Mouse (Mus musculus): ENCODE data around the gene Cacnb2. TPM values are rescaled to one million over a fixed set of nuclear protein-coding genes. Genes with fewer than 3 reads are reported as not detected.

The Cacnb2 gene
- polyA plus RNA-seq, 1 experiment, result 12.5 TPM

DNA sequence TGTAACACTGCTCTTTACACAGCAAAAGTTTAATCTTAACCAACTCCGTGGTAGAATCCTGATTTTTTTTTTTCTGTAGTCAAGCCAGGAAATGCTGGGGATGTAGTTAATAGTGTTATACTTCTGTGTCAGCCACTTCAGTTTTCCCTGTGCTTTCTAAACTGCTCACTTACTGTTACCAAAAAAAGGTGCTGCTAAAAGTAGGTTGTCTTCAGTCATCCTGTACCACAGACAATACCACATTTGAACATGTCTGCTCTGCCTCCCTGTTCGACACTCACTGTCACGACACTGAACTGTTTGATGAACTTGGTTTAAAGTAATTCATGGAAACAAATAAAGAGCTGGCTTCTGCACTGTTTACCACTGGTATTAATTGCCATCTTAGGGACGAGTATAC is 385.6 kb downstream of the Cacnb2 start:
- DNase-seq (ENCODE audit: low read depth), result no peak
- no peak for TF ChIP-seq POLR2A (IDR thresholded peaks at IDR 0.05; ENCODE audit: borderline replicate concordance, extremely low read depth, insufficient read depth, insufficient read length, poor library complexity, severe bottlenecking)
- TF ChIP-seq CTCF (IDR thresholded peaks at IDR 0.05; ENCODE audit: borderline replicate concordance, extremely low read depth, insufficient read depth, insufficient read length), result no peak

DNA sequence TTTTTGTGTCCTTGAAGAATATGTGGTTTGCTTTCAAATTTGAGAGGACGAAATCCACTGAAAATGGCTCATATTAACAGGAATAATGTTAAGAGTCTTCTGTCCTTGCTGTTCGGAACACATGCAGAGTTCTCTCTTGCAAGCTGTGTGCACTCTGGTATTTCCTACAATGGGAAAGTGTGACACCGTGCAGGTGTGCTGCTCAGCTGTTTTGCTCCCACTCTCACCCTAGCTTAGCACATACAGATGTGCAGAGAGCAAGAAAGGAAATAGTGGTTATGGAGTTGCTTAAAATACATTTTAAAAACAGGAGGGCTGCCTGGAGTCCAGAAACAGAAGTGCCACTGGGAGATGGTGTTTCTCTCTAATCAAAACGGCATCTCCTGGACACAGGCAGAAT is 386.5 kb downstream of the Cacnb2 start:
- no peak for DNase-seq (ENCODE audit: low read depth)
- no peak for TF ChIP-seq POLR2A (IDR thresholded peaks at IDR 0.05; ENCODE audit: borderline replicate concordance, extremely low read depth, insufficient read depth, insufficient read length, poor library complexity, severe bottlenecking)
- TF ChIP-seq CTCF (IDR thresholded peaks at IDR 0.05; ENCODE audit: borderline replicate concordance, extremely low read depth, insufficient read depth, insufficient read length), result no peak

DNA sequence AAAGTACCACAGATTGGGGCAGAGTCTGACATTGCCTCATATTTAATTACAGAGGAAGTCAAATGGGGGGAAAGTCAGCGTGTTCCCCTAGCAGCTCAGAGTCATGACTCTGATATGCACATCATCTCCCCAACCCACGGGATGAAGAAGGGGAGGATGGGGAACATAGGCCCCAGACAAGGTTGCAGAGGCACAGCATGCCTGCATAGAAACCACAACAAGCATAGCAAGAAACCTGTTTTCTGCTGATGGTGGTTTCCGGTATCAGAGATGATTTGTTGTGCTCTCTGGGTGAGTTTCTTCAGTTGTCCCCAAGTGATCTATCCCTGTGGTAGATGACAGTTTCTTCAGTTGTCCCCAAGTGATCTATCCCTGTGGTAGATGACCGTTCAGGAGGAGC is 389.6 kb downstream of the Cacnb2 start:
- TF ChIP-seq POLR2A (IDR thresholded peaks at IDR 0.05; ENCODE audit: borderline replicate concordance, extremely low read depth, insufficient read depth, insufficient read length, poor library complexity, severe bottlenecking) (no peak), CTCF (IDR thresholded peaks at IDR 0.05; ENCODE audit: borderline replicate concordance, extremely low read depth, insufficient read depth, insufficient read length) (no peak)
- DNase-seq (ENCODE audit: low read depth), result no peak

DNA sequence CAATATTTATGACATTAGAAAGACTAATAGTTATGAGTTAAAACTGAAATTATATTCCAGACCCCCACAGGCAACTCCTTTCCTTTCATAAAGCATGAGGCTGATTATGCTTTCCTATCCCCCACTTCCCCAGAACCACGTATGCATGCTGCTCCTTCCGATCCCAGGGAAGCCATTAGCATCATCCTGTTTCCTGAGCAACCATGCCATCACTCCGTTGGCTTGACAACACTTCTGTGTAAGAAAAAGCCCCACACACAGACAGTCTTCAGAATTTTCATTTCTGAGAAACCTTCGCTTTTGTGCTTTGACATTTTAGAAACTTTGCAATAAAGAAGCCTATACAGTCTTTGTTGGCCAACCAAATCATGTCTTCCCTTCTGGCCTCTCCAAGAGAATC is 393.1 kb downstream of the Cacnb2 start:
- peak; percentile 12 for DNase-seq (ENCODE audit: low read depth)
- TF ChIP-seq POLR2A (IDR thresholded peaks at IDR 0.05; ENCODE audit: borderline replicate concordance, extremely low read depth, insufficient read depth, insufficient read length, poor library complexity, severe bottlenecking), result no peak
- TF ChIP-seq CTCF (IDR thresholded peaks at IDR 0.05; ENCODE audit: borderline replicate concordance, extremely low read depth, insufficient read depth, insufficient read length), result no peak

DNA sequence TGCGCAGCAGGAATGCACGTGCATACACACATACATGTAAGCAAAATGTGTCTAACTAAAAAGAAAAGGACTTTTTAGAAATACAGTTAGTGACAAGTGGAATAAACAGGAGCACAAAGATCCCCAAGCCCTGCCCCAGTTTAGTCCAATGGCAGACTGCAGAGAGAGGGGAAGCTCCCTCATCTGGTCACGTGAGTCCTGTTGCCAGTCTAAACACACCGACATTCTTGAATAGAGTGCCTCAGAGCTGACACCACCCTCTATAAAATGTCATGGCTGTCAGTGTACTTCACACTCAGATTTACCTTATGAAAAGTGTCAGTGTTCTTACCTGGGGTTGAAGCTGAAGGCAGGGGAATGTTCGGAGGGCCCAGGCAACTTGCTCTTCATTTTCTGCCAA is 394.9 kb downstream of the Cacnb2 start:
- DNase-seq (ENCODE audit: low read depth), result no peak
- no peak for TF ChIP-seq CTCF (IDR thresholded peaks at IDR 0.05; ENCODE audit: borderline replicate concordance, extremely low read depth, insufficient read depth, insufficient read length)
- no peak for TF ChIP-seq POLR2A (IDR thresholded peaks at IDR 0.05; ENCODE audit: borderline replicate concordance, extremely low read depth, insufficient read depth, insufficient read length, poor library complexity, severe bottlenecking)

DNA sequence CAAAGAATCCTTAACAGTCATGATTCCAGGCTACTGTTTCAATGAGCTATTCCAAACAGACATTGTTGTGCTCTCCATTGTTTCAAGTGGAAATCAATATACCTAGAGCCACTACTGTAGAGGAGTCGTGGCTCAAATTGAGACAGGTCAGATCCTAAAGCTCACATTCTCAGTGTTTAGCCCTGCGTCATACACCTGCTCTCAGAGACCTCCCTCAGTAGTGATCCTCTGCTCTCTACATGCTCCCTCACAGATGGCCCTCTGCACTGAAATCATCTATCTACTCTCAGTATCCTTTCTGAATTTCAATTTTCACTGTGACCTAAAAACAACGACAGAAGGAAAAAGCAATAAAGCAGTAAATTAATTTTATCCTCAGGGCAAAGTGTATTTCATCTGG is 404.6 kb downstream of the Cacnb2 start:
- no peak for DNase-seq (ENCODE audit: low read depth)
- TF ChIP-seq CTCF (IDR thresholded peaks at IDR 0.05; ENCODE audit: borderline replicate concordance, extremely low read depth, insufficient read depth, insufficient read length) (no peak), POLR2A (IDR thresholded peaks at IDR 0.05; ENCODE audit: borderline replicate concordance, extremely low read depth, insufficient read depth, insufficient read length, poor library complexity, severe bottlenecking) (no peak)

DNA sequence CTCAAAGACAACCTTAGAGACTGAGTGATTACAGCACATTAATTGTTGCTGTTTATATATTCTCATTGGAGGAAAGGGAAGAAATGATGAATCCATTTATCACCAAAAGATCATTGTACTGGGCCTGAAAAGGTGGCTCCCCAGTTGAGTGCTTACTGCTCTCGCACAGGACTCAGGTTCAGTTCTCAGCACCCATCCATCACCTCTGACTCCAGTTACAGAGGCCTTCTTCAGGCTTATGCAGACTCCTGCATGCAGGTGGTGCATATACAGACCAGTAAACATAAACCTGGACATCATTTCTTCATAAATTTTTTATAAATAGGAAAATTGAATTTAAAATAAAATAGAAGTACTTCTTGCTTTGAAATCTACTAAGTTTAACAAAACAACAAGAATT is 405.2 kb downstream of the Cacnb2 start:
- no peak for TF ChIP-seq CTCF (IDR thresholded peaks at IDR 0.05; ENCODE audit: borderline replicate concordance, extremely low read depth, insufficient read depth, insufficient read length)
- no peak for TF ChIP-seq POLR2A (IDR thresholded peaks at IDR 0.05; ENCODE audit: borderline replicate concordance, extremely low read depth, insufficient read depth, insufficient read length, poor library complexity, severe bottlenecking)
- no peak for DNase-seq (ENCODE audit: low read depth)

DNA sequence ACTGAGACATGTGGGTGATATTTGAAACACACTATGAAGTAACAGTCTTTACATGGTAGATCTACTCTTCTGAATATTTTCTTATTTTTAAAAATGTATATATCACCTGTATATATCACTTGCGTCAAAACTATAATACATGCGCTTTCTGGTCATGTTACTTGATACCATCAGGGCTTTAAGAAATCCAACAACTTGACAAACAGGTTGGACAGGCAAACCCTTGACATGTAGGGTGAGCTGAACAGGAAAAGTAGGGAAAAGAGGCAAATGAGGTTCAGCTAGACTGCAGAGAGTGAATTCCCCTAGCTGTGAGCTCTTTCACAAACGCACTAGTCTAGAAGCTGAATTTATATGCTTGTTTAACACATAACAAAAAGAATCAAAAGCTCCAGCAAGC is 423.9 kb downstream of the Cacnb2 start:
- DNase-seq (ENCODE audit: low read depth), result no peak
- no peak for TF ChIP-seq CTCF (IDR thresholded peaks at IDR 0.05; ENCODE audit: borderline replicate concordance, extremely low read depth, insufficient read depth, insufficient read length)
- no peak for TF ChIP-seq POLR2A (IDR thresholded peaks at IDR 0.05; ENCODE audit: borderline replicate concordance, extremely low read depth, insufficient read depth, insufficient read length, poor library complexity, severe bottlenecking)

DNA sequence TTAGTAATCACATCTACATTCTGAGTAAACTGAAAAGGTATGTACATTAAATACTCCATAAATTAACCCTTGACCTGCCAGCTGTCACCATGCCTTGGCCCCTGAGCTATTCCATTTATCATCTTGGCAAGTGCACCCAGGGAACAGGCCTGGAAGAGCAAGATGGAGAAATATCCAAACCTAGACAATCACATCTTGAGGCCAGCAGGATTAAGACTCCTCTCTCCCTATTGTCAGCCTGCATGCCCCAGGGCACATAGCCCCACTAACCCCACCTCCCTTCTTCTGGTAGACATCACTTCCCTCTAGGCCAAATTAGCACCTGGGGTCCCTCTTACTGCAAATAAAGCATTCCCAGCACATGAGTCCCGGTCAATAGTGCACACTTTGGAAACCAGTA is 424.9 kb downstream of the Cacnb2 start:
- TF ChIP-seq CTCF (IDR thresholded peaks at IDR 0.05; ENCODE audit: borderline replicate concordance, extremely low read depth, insufficient read depth, insufficient read length), result no peak
- no peak for TF ChIP-seq POLR2A (IDR thresholded peaks at IDR 0.05; ENCODE audit: borderline replicate concordance, extremely low read depth, insufficient read depth, insufficient read length, poor library complexity, severe bottlenecking)
- DNase-seq (ENCODE audit: low read depth), result no peak

Other genes with a start within 250 kb of the Cacnb2 start
- 2.1 and 3.2 TPM in 2 replicates for gene Slc39a12, start 214.8 kb upstream of the Cacnb2 start, polyA plus RNA-seq (2012; rRNA removed)